Comparison of ENCODE assay signal across 19 mouse cellular contexts in the genomic region with DNA sequence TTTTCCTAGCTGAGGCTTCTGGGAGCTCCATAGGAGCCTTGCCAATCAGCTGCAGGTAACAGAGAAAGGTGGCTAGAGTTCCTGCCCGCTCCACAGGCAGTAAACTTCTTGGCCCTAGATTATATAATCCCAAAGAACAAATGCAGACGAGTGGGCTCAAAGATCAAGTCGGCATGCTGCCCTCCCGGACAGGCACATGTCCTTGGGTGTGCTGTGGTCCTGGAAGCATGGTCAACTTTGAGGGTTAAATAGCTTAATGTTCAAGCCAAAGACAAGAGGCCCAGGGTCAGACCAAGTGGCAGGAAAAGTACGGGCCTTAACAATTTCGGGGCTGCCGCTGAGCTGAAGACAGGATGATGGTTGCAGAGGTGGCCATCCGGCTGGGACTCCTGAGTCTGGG. TPM values are rescaled to one million over a fixed set of nuclear protein-coding genes. Genes with fewer than 3 reads are reported as not detected.
DNase-seq lines count a peak whose midpoint lies in the region; ATAC-seq and TF ChIP-seq lines count a peak whose summit lies in the region.
"Had no signal": no experiment of that assay in that cellular context is flagged by ENCODE, and none has a peak within 500 bp of the region (broad histone marks: within the 10 kb centered on the region; RNA-seq: fewer than 3 reads in every experiment).

No protein-coding gene starts in this region.

- peaks cover 58% of the 10 kb centered on the region for H3K4me1 ChIP-seq in lung, embryonic 15.5 days
- H3K4me1 ChIP-seq in intestine, postnatal 0 days (replicated peaks; ENCODE audit: control insufficient read depth, insufficient read depth, low read length): peaks cover 7% of the 10 kb centered on the region; the same call in 1 of the 2 replicates
- H3K4me1 ChIP-seq in kidney, postnatal 0 days (replicated peaks; ENCODE audit: insufficient read depth, low read length): peaks cover 20% of the 10 kb centered on the region
- peaks cover 6% of the 10 kb centered on the region for H3K4me1 ChIP-seq in stomach, embryonic 16.5 days (ENCODE audit: control insufficient read depth, insufficient read depth, low read length)
- H3K4me1 ChIP-seq: forebrain, embryonic 12.5 days had no signal

- no peak overlapping the region for H3K9ac ChIP-seq in lung, embryonic 15.5 days
- H3K9ac ChIP-seq in intestine, postnatal 0 days (ENCODE audit: low read depth, low read length): 0 out of 2 replicates have a peak overlapping the region, but pooled peaks have one; percentile 31
- peak overlapping the region; percentile 24; the same call in 1 of the 2 replicates for H3K9ac ChIP-seq in kidney, postnatal 0 days (ENCODE audit: low read depth, low read length)
- peak overlapping the region; percentile 58 for H3K9ac ChIP-seq in stomach, embryonic 16.5 days (ENCODE audit: low read length)
- H3K9ac ChIP-seq: forebrain, embryonic 12.5 days; heart, embryonic 15.5 days; hindbrain, embryonic 14.5 days; limb, embryonic 15.5 days; liver, postnatal 0 days had no signal

- H3K36me3 ChIP-seq in lung, embryonic 15.5 days: peaks cover 33% of the 10 kb centered on the region
- H3K36me3 ChIP-seq in intestine, postnatal 0 days (ENCODE audit: control insufficient read depth, insufficient read depth): peaks cover 10% of the 10 kb centered on the region; the same call in 1 of the 2 replicates
- peaks cover 22% of the 10 kb centered on the region for H3K36me3 ChIP-seq in kidney, postnatal 0 days (ENCODE audit: insufficient read depth, low read length)
- H3K36me3 ChIP-seq in stomach, embryonic 16.5 days (ENCODE audit: control insufficient read depth, insufficient read depth, low read length): peaks cover 6% of the 10 kb centered on the region

- WGBS in lung, embryonic 15.5 days: 70% methylated on average over 8 of the region's 8 CpGs
- WGBS in intestine, postnatal 0 days: 57% methylated on average over 8 of the region's 8 CpGs
- WGBS in kidney, postnatal 0 days: 65% methylated on average over 8 of the region's 8 CpGs
- 71% methylated on average over 8 of the region's 8 CpGs for WGBS in stomach, embryonic 16.5 days

- no peaks in the 10 kb centered on the region for H3K9me3 ChIP-seq in lung, embryonic 15.5 days
- no peaks in the 10 kb centered on the region for H3K9me3 ChIP-seq in intestine, postnatal 0 days (ENCODE audit: control insufficient read depth)
- no peaks in the 10 kb centered on the region for H3K9me3 ChIP-seq in kidney, postnatal 0 days (replicated peaks; ENCODE audit: low read length)
- H3K9me3 ChIP-seq in stomach, embryonic 16.5 days (replicated peaks; ENCODE audit: control insufficient read depth, low read length): no peaks in the 10 kb centered on the region
- H3K9me3 ChIP-seq: forebrain, embryonic 12.5 days; heart, embryonic 15.5 days; limb, embryonic 15.5 days; midbrain, embryonic 10.5 days had no signal

- H3K4me3 ChIP-seq in lung, embryonic 15.5 days: peak overlapping the region; percentile 5; the same call in 1 of the 2 replicates
- no peak overlapping the region for H3K4me3 ChIP-seq in intestine, postnatal 0 days (ENCODE audit: low read depth, low read length)
- no peak overlapping the region for H3K4me3 ChIP-seq in kidney, postnatal 0 days (replicated peaks; ENCODE audit: low read depth, low read length)
- no peak overlapping the region for H3K4me3 ChIP-seq in stomach, embryonic 16.5 days (replicated peaks; ENCODE audit: low read length)
- H3K4me3 ChIP-seq: forebrain, embryonic 12.5 days; heart, embryonic 15.5 days; left cerebral cortex, adult 2 months; limb, embryonic 15.5 days; midbrain, embryonic 10.5 days had no signal

- ATAC-seq in lung, embryonic 15.5 days (ENCODE audit: borderline replicate concordance, extremely low read depth, low FRiP score, low TSS enrichment): no peak
- no peak for ATAC-seq in intestine, postnatal 0 days
- ATAC-seq in kidney, postnatal 0 days (replicated peaks; ENCODE audit: low FRiP score, low read depth): peak; percentile 15
- no peak for ATAC-seq in stomach, embryonic 16.5 days (ENCODE audit: insufficient read depth, low FRiP score)
- ATAC-seq in frontal cortex, adult (ENCODE audit: low TSS enrichment): no peak
- ATAC-seq: liver, postnatal 0 days had no signal

- peak overlapping the region; percentile 50; the same call in 1 of the 2 replicates for H3K4me2 ChIP-seq in lung, embryonic 15.5 days
- no peak overlapping the region for H3K4me2 ChIP-seq in intestine, postnatal 0 days (replicated peaks; ENCODE audit: low read depth)
- H3K4me2 ChIP-seq in kidney, postnatal 0 days (ENCODE audit: low read length): no peak overlapping the region
- H3K4me2 ChIP-seq in stomach, embryonic 16.5 days (ENCODE audit: low read depth, low read length): peak overlapping the region; percentile 43; the same call in 1 of the 2 replicates
- H3K4me2 ChIP-seq: forebrain, embryonic 12.5 days; heart, embryonic 15.5 days; hindbrain, embryonic 14.5 days; limb, embryonic 15.5 days had no signal

- peak overlapping the region; percentile 96 for H3K27ac ChIP-seq in lung, embryonic 15.5 days
- peak overlapping the region; percentile 84 for H3K27ac ChIP-seq in intestine, postnatal 0 days (ENCODE audit: low read depth, low read length)
- peak overlapping the region; percentile 93 for H3K27ac ChIP-seq in kidney, postnatal 0 days
- H3K27ac ChIP-seq in stomach, embryonic 16.5 days (ENCODE audit: low read length): peak overlapping the region; percentile 95
- H3K27ac ChIP-seq: forebrain, embryonic 12.5 days; heart, embryonic 15.5 days; hindbrain, embryonic 14.5 days; left cerebral cortex, adult 2 months; limb, embryonic 15.5 days; midbrain, embryonic 10.5 days had no signal

- no peak for TF ChIP-seq CTCF in intestine, postnatal 0 days (IDR thresholded peaks at IDR 0.05; ENCODE audit: low read depth)
- TF ChIP-seq CTCF in kidney, postnatal 0 days (IDR thresholded peaks at IDR 0.05; ENCODE audit: low read depth): no peak

- H3K27me3 ChIP-seq in lung, embryonic 15.5 days: peaks cover 20% of the 10 kb centered on the region
- no peaks in the 10 kb centered on the region for H3K27me3 ChIP-seq in intestine, postnatal 0 days (replicated peaks; ENCODE audit: control insufficient read depth, insufficient read depth, low read length)
- no peaks in the 10 kb centered on the region for H3K27me3 ChIP-seq in kidney, postnatal 0 days (ENCODE audit: insufficient read depth, low read length)
- H3K27me3 ChIP-seq in stomach, embryonic 16.5 days (ENCODE audit: control insufficient read depth, insufficient read depth, low read length): no peaks in the 10 kb centered on the region

- no peak for DNase-seq in lung, postnatal 4 days
- no peak for DNase-seq in kidney, postnatal 0 days (ENCODE audit: low spot score)
- no peak for DNase-seq in left cerebral cortex, adult 11 months (ENCODE audit: low spot score)
- DNase-seq in right cerebral cortex, postnatal 36 days (ENCODE audit: low spot score in 2 of 2): no peak
- DNase-seq: cerebellum, postnatal 14 days; heart, adult 11 months; liver, postnatal 0 days; spleen, adult 18-20 months had no signal

RNA-seq across cellular contexts. Expression of a gene that starts 3.8 kb away (rescaled TPM):
- polyA plus RNA-seq in lung, embryonic 15.5 days (2015; fragmentation: Nextera tagmentation; extraction: Ambion mirVana): 80.0 and 84.5 TPM in 2 replicates
- polyA plus RNA-seq in intestine, postnatal 0 days (2015; fragmentation: Nextera tagmentation; extraction: Ambion mirVana): 63.0 and 64.4 TPM in 2 replicates
- 125 and 139 TPM in 2 replicates for polyA plus RNA-seq in kidney, postnatal 0 days (2015; fragmentation: Nextera tagmentation; extraction: Ambion mirVana)
- polyA plus RNA-seq in stomach, embryonic 16.5 days (2015; fragmentation: Nextera tagmentation; extraction: Ambion mirVana): 63.8 and 78.8 TPM in 2 replicates
- polyA plus RNA-seq: C2C12 had no signal

RNA-seq across cellular contexts. Expression of a gene that starts 13.8 kb away (rescaled TPM):
- polyA plus RNA-seq in lung, embryonic 15.5 days (2015; fragmentation: Nextera tagmentation; extraction: Ambion mirVana): 39.5 and 44.3 TPM in 2 replicates
- 17.4 and 18.0 TPM in 2 replicates for polyA plus RNA-seq in intestine, postnatal 0 days (2015; fragmentation: Nextera tagmentation; extraction: Ambion mirVana)
- polyA plus RNA-seq in kidney, postnatal 0 days (2015; fragmentation: Nextera tagmentation; extraction: Ambion mirVana): 30.9 and 32.2 TPM in 2 replicates
- 27.6 and 29.2 TPM in 2 replicates for polyA plus RNA-seq in stomach, embryonic 16.5 days (2015; fragmentation: Nextera tagmentation; extraction: Ambion mirVana)

RNA-seq across cellular contexts. Expression of a gene that starts 20.5 kb away (rescaled TPM):
- 11.8 and 13.1 TPM in 2 replicates for polyA plus RNA-seq in lung, embryonic 15.5 days (2015; fragmentation: Nextera tagmentation; extraction: Ambion mirVana)
- 6.3 and 6.6 TPM in 2 replicates for polyA plus RNA-seq in intestine, postnatal 0 days (2015; fragmentation: Nextera tagmentation; extraction: Ambion mirVana)
- polyA plus RNA-seq in kidney, postnatal 0 days (2015; fragmentation: Nextera tagmentation; extraction: Ambion mirVana): 11.7 and 13.0 TPM in 2 replicates
- 10.7 and 11.7 TPM in 2 replicates for polyA plus RNA-seq in stomach, embryonic 16.5 days (2015; fragmentation: Nextera tagmentation; extraction: Ambion mirVana)

RNA-seq across cellular contexts. Expression of a gene that starts 22.2 kb away (rescaled TPM):
- 134 and 142 TPM in 2 replicates for polyA plus RNA-seq in lung, embryonic 15.5 days (2015; fragmentation: Nextera tagmentation; extraction: Ambion mirVana)
- polyA plus RNA-seq in intestine, postnatal 0 days (2015; fragmentation: Nextera tagmentation; extraction: Ambion mirVana): 94.0 and 94.2 TPM in 2 replicates
- polyA plus RNA-seq in kidney, postnatal 0 days (2015; fragmentation: Nextera tagmentation; extraction: Ambion mirVana): 120 and 125 TPM in 2 replicates
- 134 and 148 TPM in 2 replicates for polyA plus RNA-seq in stomach, embryonic 16.5 days (2015; fragmentation: Nextera tagmentation; extraction: Ambion mirVana)

RNA-seq across cellular contexts. Expression of a gene that starts 30.6 kb away (rescaled TPM):
- 150 and 156 TPM in 2 replicates for polyA plus RNA-seq in lung, embryonic 15.5 days (2015; fragmentation: Nextera tagmentation; extraction: Ambion mirVana)
- 194 and 219 TPM in 2 replicates for polyA plus RNA-seq in intestine, postnatal 0 days (2015; fragmentation: Nextera tagmentation; extraction: Ambion mirVana)
- polyA plus RNA-seq in kidney, postnatal 0 days (2015; fragmentation: Nextera tagmentation; extraction: Ambion mirVana): 162 and 165 TPM in 2 replicates
- 179 and 184 TPM in 2 replicates for polyA plus RNA-seq in stomach, embryonic 16.5 days (2015; fragmentation: Nextera tagmentation; extraction: Ambion mirVana)

Comparison
In these comparisons a context has a peak if more than half of its experiments do, and no peak if none do; other contexts are left out.
1. H3K4me2 ChIP-seq: peak in lung, embryonic 15.5 days (single experiment) and stomach, embryonic 16.5 days (single experiment); none in intestine, postnatal 0 days (single experiment) and kidney, postnatal 0 days (single experiment).
2. Peak in every context shown above with its lines, with median percentiles within 50 percentile points of each other: H3K27ac ChIP-seq.